Mouse (Mus musculus): Measurements from ENCODE around the gene Pde6d. TPM values are rescaled to one million over a fixed set of nuclear protein-coding genes. Genes with fewer than 3 reads are reported as not detected.

Gene Pde6d
- polyA plus RNA-seq, 1 experiment from 2014 or later, result 59.7 TPM

- CTCF ChIA-PET, result interaction anchor here (0.6 to 13.4 kb wide), 7 partner anchors 11 to 94 kb away, joined by 3 to 307 read pairs (median 5); no protein-coding TSS in a partner anchor
- DNase-seq (ENCODE audit: low read depth, low spot score), result no peak
- ATAC-seq, result no peak
- in situ Hi-C loops (cut with MboI; ENCODE audit: low pct_unique_long_range_greater_than_20kb), result loop anchor here (5.0 kb wide), 1 partner anchor 91 kb away; no protein-coding TSS in a partner anchor
- no peak for TF ChIP-seq CTCF (IDR thresholded peaks at IDR 0.05)
- POLR2A ChIA-PET, result interaction anchor here (2.3 kb wide), 1 partner anchor 30 kb away, joined by 8 read pairs; no protein-coding TSS in a partner anchor
- no peaks in the 10 kb centered on the region for H3K27me3 ChIP-seq
Observed at GRCm38 (mm10) chr1:86533411-86534130, 48.9 kb downstream of the Pde6d start.

- ChIA-PET CTCF (interaction anchor here (0.8 to 13.4 kb wide), 8 partner anchors 12 to 92 kb away, joined by 3 to 307 read pairs (median 4); no protein-coding TSS in a partner anchor), POLR2A (interaction anchor here (1.0 to 2.3 kb wide), 4 partner anchors 21 to 90 kb away, joined by 3 to 8 read pairs (median 4); no protein-coding TSS in a partner anchor)
- ATAC-seq (peak; percentile 48), DNase-seq (ENCODE audit: low read depth, low spot score) (peak; percentile 54)
- no peaks in the 10 kb centered on the region for H3K27me3 ChIP-seq
- in situ Hi-C loops (cut with MboI; ENCODE audit: low pct_unique_long_range_greater_than_20kb), result loop anchor here (5.0 kb wide), 1 partner anchor 90 kb away; no protein-coding TSS in a partner anchor
- TF ChIP-seq CTCF (IDR thresholded peaks at IDR 0.05), result no peak
Observed at GRCm38 (mm10) chr1:86532362-86533051, 49.9 kb downstream of the Pde6d start.

DNA sequence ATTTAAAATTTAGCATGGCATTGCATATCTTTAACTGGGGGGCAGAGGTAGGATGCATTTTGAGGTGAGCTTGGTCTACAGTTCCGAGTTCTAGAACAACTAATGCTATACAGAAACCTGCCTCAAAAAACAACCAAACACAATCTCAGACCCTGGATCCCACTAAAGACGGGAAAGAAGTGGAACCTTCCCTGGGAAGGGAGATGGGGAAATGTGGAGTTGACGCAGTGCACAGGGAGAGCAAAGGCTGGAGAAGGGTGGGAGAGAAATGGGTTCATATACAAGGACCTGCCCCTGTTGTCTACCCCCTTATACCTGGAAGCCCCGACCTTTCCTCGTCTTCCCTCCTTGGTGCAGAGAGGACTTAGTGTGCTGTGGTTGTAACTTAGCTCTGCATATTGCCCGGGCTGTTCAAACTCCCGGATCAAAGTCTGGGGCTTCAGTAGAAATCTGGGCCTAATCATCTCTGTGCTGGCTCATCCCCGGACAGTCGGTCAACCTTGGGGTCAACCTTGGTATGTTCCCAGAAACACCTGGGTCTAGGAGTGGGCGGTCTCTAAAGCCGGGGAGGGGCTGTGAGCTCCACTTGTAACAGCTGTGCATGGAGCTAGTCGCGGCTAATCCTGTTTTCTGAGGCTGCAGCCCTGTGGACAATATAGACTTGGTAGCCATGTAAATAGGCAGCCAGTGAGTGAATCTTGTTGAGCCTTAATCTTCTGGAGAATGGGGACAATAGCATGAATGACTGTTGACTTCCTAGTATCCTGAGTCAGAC is 50.7 kb downstream of the Pde6d start:
- no peaks in the 10 kb centered on the region for H3K27me3 ChIP-seq
- POLR2A ChIA-PET, result interaction anchor here (1.0 to 2.3 kb wide), 4 partner anchors 20 to 89 kb away, joined by 3 to 8 read pairs (median 4); no protein-coding TSS in a partner anchor
- TF ChIP-seq CTCF (IDR thresholded peaks at IDR 0.05), result no peak
- CTCF ChIA-PET, result interaction anchor here (1.1 to 13.4 kb wide), 6 partner anchors 24 to 96 kb away, joined by 3 to 307 read pairs (median 6); no protein-coding TSS in a partner anchor
- in situ Hi-C loops (cut with MboI; ENCODE audit: low pct_unique_long_range_greater_than_20kb), result loop anchor here (5.0 kb wide), 1 partner anchor 89 kb away; no protein-coding TSS in a partner anchor
- no peak for DNase-seq (ENCODE audit: low read depth, low spot score)
- ATAC-seq, result peak; percentile 20

- POLR2A ChIA-PET, result interaction anchor here (0.6 to 1.0 kb wide), 4 partner anchors 14 to 59 kb away, joined by 3 to 5 read pairs (median 3); no protein-coding TSS in a partner anchor
- no peak for DNase-seq (ENCODE audit: low read depth, low spot score)
- no peaks in the 10 kb centered on the region for H3K27me3 ChIP-seq
- in situ Hi-C loops (cut with MboI; ENCODE audit: low pct_unique_long_range_greater_than_20kb), result loop anchor here (5.0 kb wide), 1 partner anchor 89 kb away; no protein-coding TSS in a partner anchor
- no peak for ATAC-seq
- CTCF ChIA-PET, result interaction anchor here (1.1 to 13.4 kb wide), 4 partner anchors 23 to 96 kb away, joined by 3 to 307 read pairs (median 14); no protein-coding TSS in a partner anchor
- TF ChIP-seq CTCF (IDR thresholded peaks at IDR 0.05), result no peak
Observed at GRCm38 (mm10) chr1:86530871-86531546, 51.4 kb downstream of the Pde6d start.

GRCm38 (mm10) chr1:86529590-86529989 is 52.8 kb downstream of the Pde6d start:
- no peak for DNase-seq (ENCODE audit: low read depth, low spot score)
- ChIA-PET CTCF (interaction anchor here (1.0 to 13.4 kb wide), 5 partner anchors 21 to 94 kb away, joined by 3 to 307 read pairs (median 4); no protein-coding TSS in a partner anchor), POLR2A (interaction anchor here (0.8 to 2.7 kb wide), 3 partner anchors 20 to 42 kb away, joined by 3 to 9 read pairs (median 5); no protein-coding TSS in a partner anchor)
- no peak for ATAC-seq
- in situ Hi-C loops (cut with MboI; ENCODE audit: low pct_unique_long_range_greater_than_20kb), result no loop called here
- H3K27me3 ChIP-seq, result no peaks in the 10 kb centered on the region
- no peak for TF ChIP-seq CTCF (IDR thresholded peaks at IDR 0.05)

DNA sequence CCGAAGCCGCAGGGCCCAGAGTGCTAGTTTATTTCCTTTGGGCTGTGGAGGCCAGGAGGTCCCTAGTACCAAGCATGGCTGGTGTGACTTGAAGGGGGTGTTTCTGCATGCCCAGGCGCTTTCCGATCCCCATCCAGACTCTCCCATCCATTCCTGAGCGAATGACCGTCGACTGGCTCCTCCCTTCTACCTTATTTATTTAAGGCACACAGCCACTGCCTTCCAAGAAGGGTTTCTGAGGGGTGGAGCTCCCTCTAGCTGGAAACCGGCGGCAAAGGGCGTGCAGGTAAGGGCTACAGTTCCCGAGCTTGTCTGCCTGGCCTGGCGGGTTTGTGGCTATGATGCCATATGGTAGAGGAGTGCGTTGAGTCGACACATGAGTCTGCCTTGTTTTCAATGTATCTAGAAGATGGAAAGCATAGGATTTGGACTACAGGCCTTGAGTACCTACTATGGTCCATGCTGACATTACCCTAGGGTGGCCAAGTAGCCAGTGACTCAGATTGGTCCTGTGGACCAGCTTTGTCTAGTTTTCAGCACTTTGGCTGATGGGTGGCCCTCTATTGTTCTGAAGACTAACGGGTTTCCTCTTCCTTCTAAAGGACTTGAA is 53.8 kb downstream of the Pde6d start:
- DNase-seq (ENCODE audit: low read depth, low spot score) (no peak), ATAC-seq (no peak)
- in situ Hi-C loops (cut with MboI; ENCODE audit: low pct_unique_long_range_greater_than_20kb), result no loop called here
- POLR2A ChIA-PET, result interaction anchor here (0.5 to 3.4 kb wide), 6 partner anchors 19 to 221 kb away, joined by 3 to 20 read pairs (median 8); no protein-coding TSS in a partner anchor
- no peaks in the 10 kb centered on the region for H3K27me3 ChIP-seq
- TF ChIP-seq CTCF (IDR thresholded peaks at IDR 0.05), result no peak
- CTCF ChIA-PET, result interaction anchor here (1.0 to 13.4 kb wide), 7 partner anchors 21 to 93 kb away, joined by 3 to 307 read pairs (median 3); no protein-coding TSS in a partner anchor

DNA sequence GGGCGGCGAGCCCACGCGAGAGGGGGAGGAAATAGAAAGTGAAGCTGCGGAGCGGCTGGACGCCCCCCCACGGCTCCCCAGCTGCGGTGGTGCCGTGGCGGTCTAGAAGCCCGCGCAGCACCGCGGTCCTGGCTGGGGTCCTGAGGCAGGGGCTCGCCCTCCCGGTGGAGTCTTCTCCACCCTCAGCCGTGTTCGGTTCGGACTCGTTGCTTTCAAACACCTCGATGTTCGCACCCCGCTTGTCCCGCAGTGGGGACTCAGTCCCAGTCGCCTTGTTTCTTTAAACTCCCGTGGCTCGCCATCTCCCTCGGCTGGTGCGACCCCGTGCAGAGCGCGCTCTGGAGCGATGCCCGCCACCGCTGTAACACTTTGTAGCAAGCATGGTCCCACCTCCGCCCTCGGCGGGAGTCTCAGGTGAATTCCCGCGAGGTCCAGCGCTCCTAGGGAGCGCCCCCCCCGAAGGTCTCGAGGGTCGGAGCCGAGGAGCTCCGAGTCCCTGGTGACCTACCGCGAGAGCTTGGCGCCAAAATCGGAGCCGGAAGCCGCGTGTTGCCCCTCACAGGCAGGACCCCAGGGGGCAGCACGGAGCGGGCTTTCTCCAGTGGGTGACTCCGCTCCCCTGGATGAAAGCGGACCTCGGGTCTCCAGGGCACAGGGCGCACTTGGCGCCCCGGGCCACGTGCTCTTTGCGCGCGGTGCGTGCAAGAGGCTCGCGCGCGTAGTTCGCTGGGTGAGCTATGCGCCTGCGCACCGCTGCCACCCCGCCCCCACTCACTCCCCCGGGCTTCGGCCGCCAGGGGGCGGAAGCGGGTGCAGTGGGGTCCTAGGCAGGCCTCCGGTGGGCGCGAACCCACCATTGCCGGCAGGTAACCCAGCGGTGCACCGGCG is 54.6 kb downstream of the Pde6d start:
- TF ChIP-seq CTCF (IDR thresholded peaks at IDR 0.05), result no peak
- ChIA-PET CTCF (interaction anchor here (1.0 to 13.4 kb wide), 6 partner anchors 20 to 92 kb away, joined by 3 to 307 read pairs (median 4); no protein-coding TSS in a partner anchor), POLR2A (interaction anchor here (0.5 to 3.4 kb wide), 11 partner anchors 11 to 222 kb away, joined by 3 to 20 read pairs (median 7); no protein-coding TSS in a partner anchor)
- in situ Hi-C loops (cut with MboI; ENCODE audit: low pct_unique_long_range_greater_than_20kb), result no loop called here
- peak; percentile 31 for DNase-seq (ENCODE audit: low read depth, low spot score)
- no peaks in the 10 kb centered on the region for H3K27me3 ChIP-seq
- ATAC-seq, result no peak
